Mouse (Mus musculus): ENCODE measurements around the gene Dlgap4.
"Not testable (repeated sequence)": the region's sequence is repeated elsewhere in the genome, so short reads cannot be mapped to it uniquely, and the experiment has no call there.

Gene Dlgap4

GRCm38 (mm10) chr2:156788836-156789235 is 175.3 kb downstream of the Dlgap4 start:
- no peak for DNase-seq (ENCODE audit: low read depth in 2 of 2, low spot score in 2 of 2)

- no peak for DNase-seq (ENCODE audit: low read depth in 2 of 2, low spot score in 2 of 2)
Observed at GRCm38 (mm10) chr2:156798516-156798915, 185.0 kb downstream of the Dlgap4 start.

GRCm38 (mm10) chr2:156801045-156801444 is 187.5 kb downstream of the Dlgap4 start:
- DNase-seq (ENCODE audit: low read depth in 2 of 2, low spot score in 2 of 2), result no peak

GRCm38 (mm10) chr2:156802116-156802515 is 188.6 kb downstream of the Dlgap4 start:
- DNase-seq (ENCODE audit: low read depth in 2 of 2, low spot score in 2 of 2), result not testable (repeated sequence)

- no peak for DNase-seq (ENCODE audit: low read depth in 2 of 2, low spot score in 2 of 2)
Observed at GRCm38 (mm10) chr2:156803698-156804372, 190.3 kb downstream of the Dlgap4 start.

- DNase-seq (ENCODE audit: low read depth in 2 of 2, low spot score in 2 of 2), result no peak
Observed at GRCm38 (mm10) chr2:156804589-156804988, 191.1 kb downstream of the Dlgap4 start.

- DNase-seq (ENCODE audit: low read depth in 2 of 2, low spot score in 2 of 2), result no peak
Observed at GRCm38 (mm10) chr2:156806886-156807285, 193.4 kb downstream of the Dlgap4 start.

GRCm38 (mm10) chr2:156809579-156809978 is 196.1 kb downstream of the Dlgap4 start:
- peak; percentile 21 to 41 for DNase-seq (ENCODE audit: low read depth in 2 of 2, low spot score in 2 of 2)

- DNase-seq (ENCODE audit: low read depth in 2 of 2, low spot score in 2 of 2), result no peak
Observed at GRCm38 (mm10) chr2:156810716-156811115, 197.2 kb downstream of the Dlgap4 start.

- DNase-seq (ENCODE audit: low read depth in 2 of 2, low spot score in 2 of 2), result no peak
Observed at GRCm38 (mm10) chr2:156811556-156811955, 198.1 kb downstream of the Dlgap4 start.
